Mouse (Mus musculus): ENCODE data around the gene Sgms2.

- TF ChIP-seq POLR2A (IDR thresholded peaks at IDR 0.05; ENCODE audit: low read depth, low read length) (no peak), CTCF (conservative IDR thresholded peaks at IDR 0.05 in 1 of 2, IDR thresholded peaks at IDR 0.05 in 1 of 2; ENCODE audit: low read depth in 2 of 2, low read length in 2 of 2) (no peak), SMC3 (IDR thresholded peaks at IDR 0.05; ENCODE audit: low read depth, low read length) (no peak), MAX (IDR thresholded peaks at IDR 0.05; ENCODE audit: low read length) (no peak), USF1 (IDR thresholded peaks at IDR 0.05; ENCODE audit: low read depth, low read length) (no peak), HCFC1 (IDR thresholded peaks at IDR 0.05; ENCODE audit: low read depth, low read length) (no peak), E2F4 (IDR thresholded peaks at IDR 0.05; ENCODE audit: insufficient replicate concordance, low read depth, low read length) (no peak), EP300 (IDR thresholded peaks at IDR 0.05; ENCODE audit: low read length) (no peak), GABPA (IDR thresholded peaks at IDR 0.05; ENCODE audit: insufficient replicate concordance, low read depth, low read length) (no peak), JUN (IDR thresholded peaks at IDR 0.05; ENCODE audit: insufficient read depth, low read depth, low read length) (no peak), MAFK (IDR thresholded peaks at IDR 0.05; ENCODE audit: insufficient replicate concordance, low read length) (no peak), ELF1 (IDR thresholded peaks at IDR 0.05; ENCODE audit: low read depth, low read length) (no peak)
Measured at GRCm38 (mm10) chr3:131359011-131359410, 132.2 kb downstream of the Sgms2 start.

Data from CH12.LX (cell line).